Mouse (Mus musculus): ENCODE measurements around the gene 1700025G04Rik.

1700025G04Rik gene

GRCm38 (mm10) chr1:151892008-151892407 lies 197.9 kb downstream of the 1700025G04Rik start:
- no peak for DNase-seq

DNA sequence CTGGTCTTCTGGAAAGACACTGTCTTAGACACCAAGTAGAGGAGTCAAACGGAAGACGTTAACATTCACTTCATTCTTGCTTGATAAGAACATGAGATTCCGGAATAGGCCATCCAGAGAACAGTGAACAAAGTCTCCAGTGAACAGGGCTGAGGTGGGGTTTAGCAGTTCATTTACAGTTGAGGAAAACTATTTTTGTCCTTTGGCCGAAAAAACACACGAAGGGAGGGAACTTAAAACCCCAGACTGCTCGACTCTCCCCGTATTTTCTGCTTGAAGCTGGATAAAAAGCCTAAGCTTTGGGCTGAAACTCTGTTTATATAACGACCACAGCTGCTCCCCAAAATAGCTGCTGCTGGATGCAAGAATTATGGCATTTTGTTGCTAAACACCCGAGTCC lies 198.7 kb downstream of the 1700025G04Rik start:
- no peak for DNase-seq

DNA sequence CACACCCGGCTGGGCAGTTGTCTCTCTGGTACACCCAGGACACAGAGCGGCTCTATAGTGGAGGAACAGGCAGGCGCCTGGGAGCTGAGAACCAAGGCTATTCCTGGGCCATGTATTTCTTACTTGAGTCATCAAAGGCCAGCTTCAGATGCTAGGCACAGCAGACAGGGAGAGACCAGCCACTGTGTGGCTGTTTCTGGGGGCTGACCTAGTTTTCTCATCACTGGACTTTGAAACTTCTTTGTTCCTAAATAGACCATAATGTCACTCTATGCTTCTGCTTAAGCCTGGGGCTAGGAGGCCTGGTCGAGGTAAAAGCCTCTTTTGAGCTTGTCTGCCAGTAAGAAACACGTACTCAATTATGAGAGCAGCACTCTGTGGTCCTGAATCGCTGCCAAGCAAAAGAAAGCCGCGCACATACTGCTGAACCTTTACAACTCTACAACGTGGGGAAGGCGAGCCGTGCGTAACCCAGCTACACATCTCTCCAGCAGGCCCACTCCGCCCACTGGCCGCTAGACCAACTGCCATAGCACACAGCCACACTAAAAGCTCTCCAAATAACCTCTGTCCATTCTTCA lies 199.8 kb downstream of the 1700025G04Rik start:
- peak; percentile 15 to 21 for DNase-seq

- DNase-seq, result no peak
These were observed 202.3 kb downstream of the 1700025G04Rik start for GRCm38 (mm10) chr1:151887631-151888030.

- DNase-seq, result no peak
These were observed 202.8 kb downstream of the 1700025G04Rik start for GRCm38 (mm10) chr1:151887126-151887525.

- DNase-seq, result no peak
These were observed 203.8 kb downstream of the 1700025G04Rik start for GRCm38 (mm10) chr1:151886171-151886570.

DNA sequence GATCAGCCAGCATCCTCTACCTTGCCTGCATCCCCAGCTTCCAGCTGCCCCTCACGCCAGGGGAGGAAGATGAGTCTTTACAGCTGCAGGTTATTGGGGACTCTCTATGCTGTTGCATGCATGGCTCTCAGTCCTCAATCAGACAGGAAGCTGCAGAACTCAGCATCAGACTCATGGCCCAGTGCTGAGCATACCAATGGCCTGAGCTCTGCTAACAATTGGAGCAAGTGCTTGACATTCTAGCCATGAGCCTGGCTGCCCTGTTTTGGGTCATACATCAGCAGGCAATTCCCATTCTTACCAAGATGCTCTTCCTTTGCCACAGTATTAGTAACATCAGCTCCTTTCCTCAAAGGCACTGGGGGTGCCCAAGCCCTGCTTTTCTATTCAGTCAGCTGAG lies 208.7 kb downstream of the 1700025G04Rik start:
- DNase-seq, result no peak

DNA sequence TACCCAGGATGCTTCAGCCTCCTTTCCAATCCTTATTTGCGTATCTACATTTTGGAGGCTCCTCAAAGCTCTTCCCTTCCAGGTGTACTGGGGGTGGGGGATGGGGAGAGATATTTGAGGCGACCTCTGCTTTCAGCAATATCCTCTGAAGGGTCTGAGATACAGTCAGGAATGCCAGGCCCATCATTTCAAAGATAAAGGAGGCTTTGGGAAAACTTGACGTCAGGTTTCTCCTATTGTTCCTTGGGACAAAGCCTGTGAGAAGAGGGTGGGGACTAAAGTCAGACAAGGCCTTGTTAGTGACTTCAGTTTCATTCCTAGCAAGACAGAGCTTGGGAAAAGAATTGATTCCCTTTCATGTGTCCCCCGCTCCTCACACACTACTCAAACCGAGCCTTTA lies 209.2 kb downstream of the 1700025G04Rik start:
- DNase-seq, result no peak

DNA sequence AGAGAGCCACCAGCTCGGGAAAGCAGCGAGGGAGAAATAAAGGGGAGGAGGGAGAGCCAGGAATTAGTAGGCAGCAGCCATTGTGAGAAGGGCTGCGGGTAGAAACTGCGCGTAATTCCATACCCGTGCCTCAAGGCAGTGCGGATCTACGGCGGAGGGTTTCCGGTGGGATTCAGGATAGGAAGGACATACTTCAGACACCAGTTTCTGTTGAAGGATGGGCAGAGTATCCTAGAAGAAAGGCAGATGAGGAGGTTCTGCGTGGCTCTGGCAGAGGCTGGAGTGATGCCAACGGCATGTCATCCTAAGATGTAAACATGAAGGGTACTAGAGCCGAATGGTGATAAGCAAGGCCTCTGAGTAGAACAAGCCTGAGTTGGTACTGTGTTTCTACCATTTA lies 210.0 kb downstream of the 1700025G04Rik start:
- DNase-seq, result no peak

- no peak for DNase-seq
These were observed 210.5 kb downstream of the 1700025G04Rik start for GRCm38 (mm10) chr1:151879308-151879850.

DNA sequence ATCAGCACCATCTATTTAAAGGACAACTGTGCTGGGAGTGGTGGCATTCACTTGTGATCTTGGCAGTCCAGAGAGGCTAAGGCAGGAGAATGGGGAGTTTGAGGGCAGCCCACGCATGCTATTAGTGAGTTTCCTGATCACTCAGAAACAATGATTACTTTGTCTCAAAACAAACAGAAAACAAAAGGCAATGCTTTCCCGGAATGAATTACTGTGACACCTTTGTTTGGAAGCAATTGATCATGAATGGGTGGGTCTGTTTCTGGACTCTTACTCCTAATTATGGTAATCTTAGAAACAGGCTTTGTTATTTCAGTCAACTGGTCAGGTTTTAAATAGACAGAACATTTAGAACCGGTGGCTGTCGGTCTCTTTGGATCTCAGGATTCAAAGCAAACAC lies 211.5 kb downstream of the 1700025G04Rik start:
- no peak for DNase-seq

DNA sequence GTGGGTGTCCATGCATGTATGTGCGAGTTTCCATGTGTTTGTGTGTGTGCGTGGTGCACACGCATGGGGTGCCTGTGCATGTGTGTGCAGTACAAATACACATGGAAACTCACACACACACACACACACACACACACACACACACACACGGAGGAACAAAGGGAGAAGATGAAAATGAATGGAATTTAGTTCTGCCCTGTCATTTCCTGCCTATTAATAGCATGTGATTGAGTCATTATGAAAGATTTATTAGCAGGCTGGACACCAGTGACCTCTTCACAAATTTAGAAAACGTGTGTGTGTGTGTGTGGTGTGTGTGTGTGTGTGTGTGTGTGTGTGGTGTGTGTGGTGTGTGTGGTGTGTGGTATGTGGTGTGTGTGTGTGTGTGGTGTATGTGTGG lies 217.0 kb downstream of the 1700025G04Rik start:
- DNase-seq, result peak; percentile 27 to 37

DNA sequence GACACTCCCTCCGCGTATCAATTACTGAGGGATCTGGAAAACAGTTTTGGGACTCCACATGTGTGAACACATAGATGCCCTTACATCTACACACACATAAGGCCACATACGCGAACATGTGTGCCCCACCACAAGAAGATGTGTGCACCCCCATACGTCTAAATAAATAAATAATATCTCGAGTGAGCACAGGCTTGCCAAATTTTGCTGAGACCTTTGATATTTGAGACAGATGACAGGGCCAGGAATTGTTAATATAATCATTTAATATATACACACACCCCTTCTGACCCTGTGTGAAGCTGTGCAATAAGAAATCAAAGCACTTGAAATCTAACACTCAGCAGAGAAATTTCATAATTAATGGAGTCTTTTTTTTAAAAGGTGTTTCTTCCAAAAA lies 225.6 kb downstream of the 1700025G04Rik start:
- no peak for DNase-seq

GRCm38 (mm10) chr1:151863797-151864147 lies 226.2 kb downstream of the 1700025G04Rik start:
- peak in 1 of 2 experiments; percentile 42 for DNase-seq

DNA sequence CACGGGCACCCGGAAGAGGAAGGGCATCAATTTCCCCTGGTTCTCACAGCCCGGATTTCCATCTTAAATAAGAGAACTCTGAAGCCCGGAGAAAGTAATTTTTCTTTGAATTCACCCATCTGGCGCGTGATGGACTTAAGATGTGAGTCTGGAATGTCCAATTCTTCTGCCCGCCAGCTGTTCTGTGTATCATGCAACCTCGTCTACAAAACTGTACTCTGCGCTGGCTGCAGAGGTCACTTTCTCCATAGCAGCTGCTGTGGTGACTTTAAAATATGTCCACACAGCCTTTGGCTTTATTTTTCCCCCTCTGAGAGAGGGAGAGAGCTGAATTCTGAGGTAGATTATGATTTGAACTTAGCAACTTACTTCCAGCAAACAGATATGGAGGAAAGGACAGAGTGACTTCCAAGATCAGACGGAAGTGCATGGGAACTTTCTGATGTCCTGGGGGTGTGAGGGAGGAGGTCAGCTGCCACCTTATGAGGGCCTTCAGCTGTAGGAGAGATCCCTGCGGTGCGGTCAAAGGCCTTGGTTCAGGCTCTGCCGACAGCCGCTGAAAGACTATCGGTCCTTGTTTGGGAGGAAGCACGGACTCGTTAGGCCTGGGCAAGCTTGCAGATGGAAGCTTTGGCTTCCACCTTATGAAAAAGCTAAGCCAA lies 226.7 kb downstream of the 1700025G04Rik start:
- DNase-seq, result no peak

DNA sequence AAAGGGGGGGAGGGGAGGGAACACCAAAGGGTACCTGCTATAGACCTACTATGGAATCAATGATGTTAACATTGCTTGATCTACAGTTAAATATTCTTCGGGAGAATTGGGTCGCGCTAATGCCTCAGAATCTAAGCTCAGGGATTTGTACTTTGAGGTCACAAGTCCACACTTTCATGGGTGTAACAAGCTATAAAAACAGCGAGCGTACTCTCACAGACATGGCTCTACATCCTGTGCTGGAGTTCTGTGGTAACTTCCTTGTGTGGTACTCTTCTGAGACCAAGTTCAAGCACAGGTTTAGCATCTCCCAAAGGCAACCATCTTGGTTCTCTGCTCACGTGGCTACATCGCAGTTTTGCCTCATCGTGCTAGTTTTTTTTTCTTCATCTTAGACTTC lies 227.8 kb downstream of the 1700025G04Rik start:
- no peak for DNase-seq

DNA sequence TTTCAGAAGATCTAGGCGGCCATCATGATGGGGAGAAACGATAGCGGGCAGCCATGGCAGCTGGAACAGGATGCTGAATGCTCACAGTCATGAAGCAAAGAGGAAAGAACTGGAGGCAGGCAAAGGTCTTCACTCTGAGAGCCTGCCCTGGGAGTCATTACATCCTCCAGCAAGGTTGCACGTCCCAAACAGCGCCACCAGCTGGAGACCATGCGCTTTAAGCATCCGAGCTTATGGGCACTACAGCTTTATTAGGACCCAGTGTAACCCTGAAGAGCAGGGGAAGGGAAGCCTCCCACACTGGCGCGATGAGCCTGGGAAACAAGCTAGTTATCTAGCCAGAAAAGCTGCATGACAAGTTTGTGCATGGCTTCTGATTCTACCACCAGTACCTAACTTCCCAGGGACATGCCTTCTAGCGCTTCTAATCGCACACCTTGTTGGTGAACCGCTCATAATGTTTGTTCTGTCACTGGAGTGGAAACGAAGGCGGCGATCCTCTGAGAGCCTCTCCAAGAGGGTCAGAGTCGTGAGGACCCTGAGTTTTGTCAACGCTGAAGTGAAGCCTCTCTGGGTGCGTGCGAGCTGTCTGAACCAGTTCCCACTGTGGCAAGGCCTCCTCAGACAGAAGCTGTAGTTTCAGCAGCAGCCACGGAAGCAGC lies 228.5 kb downstream of the 1700025G04Rik start:
- no peak for DNase-seq

DNA sequence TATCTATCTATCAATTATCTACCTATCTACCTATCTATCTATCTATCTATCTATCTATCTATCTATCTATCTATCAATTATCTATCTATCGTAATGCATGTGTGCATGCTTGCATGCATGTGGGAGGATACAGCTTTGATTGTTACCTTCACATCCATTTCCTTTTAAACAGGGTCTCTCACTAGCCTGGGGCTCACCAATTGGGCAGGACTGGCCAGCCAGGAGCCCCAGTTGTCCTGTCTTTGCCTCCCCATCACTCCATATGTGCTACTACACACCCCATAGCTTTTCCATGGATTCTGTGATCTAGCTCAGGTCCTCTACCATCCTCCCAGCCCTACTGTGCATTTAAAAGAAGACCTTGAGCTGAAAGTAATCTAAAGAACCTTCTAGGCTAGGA lies 231.5 kb downstream of the 1700025G04Rik start:
- DNase-seq, result no peak

DNA sequence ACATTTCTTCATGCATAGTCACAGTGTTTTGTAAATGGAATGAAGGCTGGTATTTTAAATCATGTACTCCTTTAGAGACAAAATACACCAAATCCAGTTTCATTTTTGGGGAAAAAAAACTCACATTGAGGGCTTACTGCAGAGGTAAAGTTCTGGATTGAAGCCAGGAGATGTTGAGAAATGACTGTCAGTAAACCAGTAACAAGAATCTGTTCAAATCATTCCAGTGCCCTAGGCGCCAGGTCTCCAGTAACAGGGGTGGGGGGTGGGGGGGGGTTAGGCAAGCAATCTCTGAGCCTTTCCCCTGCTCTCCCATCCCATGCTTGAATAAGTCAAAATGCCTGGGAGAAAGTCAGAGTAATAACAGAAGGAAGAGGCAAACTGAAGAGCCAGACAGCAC lies 234.4 kb downstream of the 1700025G04Rik start:
- DNase-seq, result no peak

DNA sequence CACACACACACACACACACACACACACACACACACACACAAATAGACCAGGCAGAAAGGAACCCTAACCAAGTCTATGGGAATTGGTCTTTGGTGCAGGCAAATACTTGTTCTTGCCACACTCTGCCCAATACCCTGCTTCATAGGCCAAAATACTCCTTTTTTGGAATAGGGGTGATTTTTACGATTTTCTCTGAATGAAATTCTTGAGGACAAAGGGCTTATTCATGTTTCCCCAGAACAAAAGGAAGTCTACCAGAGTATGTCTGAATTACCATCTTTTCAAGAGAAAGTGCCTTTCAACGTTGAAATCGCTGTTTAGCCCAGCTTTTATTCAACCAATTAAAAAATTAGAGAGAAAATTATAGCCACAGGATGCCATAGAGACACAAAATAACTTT lies 237.9 kb downstream of the 1700025G04Rik start:
- DNase-seq, result no peak

- DNase-seq, result no peak
These were observed 238.7 kb downstream of the 1700025G04Rik start for GRCm38 (mm10) chr1:151851051-151851848.

DNA sequence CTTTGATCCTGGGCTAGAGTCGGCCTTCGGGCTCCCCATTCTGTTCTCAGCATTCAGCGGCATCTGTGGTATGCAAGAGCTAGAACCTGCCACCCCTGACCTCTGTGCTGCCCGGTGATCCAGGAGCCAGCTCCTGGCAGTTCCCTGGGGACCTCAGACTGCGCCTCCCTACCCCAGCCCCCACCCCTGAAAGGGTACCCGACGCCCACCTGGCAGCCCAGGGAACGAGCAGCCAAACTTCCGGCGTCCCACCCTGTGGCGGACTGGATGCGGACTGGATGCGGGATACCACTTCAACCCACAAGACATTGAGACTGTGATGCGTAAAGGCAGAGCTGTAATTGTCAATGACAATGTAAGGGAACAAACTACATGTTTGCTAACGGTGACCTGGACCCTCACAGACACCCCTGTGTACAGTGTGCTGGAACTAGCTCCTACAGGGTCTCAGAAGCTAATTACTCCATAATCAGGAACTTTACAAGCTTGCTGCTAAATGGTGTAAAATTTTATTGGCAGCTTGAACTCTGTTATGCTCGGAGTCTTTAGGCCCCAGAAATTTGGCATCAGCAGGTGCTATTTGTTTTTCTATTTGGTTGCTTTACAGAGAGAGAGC lies 239.8 kb downstream of the 1700025G04Rik start:
- DNase-seq, result no peak

GRCm38 (mm10) chr1:151848286-151848685 lies 241.6 kb downstream of the 1700025G04Rik start:
- DNase-seq, result no peak

Data from kidney, postnatal 36 days (tissue).